Mouse (Mus musculus) limb, embryonic 11.5 days (tissue): ENCODE measurements around the gene Egln1. TPM values are rescaled to one million over a fixed set of nuclear protein-coding genes. Genes with fewer than 3 reads are reported as not detected.

Source experiments
- ATAC-seq: fragments of 200-750 bp; cut with Nextera tagmentation; 2 replicates; pipeline ENCODE4 v1.8.0; 2017; ENCODE audit warnings: low read depth; ENCODE audit not compliant: insufficient number of reproducible peaks, low FRiP score, low TSS enrichment
- DNase-seq: peaks from one replicate; pipeline ENCODE4 v3.0.0-alpha.2; 2015; ENCODE audit warnings: low spot score
- H3K27ac ChIP-seq: fragments of 300-500 bp; sonication (generic); replicated peaks from 2 replicates; pipeline ENCODE4 v1.5.1; 2014; ENCODE audit warnings: low read depth, mild to moderate bottlenecking, low read length
- H3K27me3 ChIP-seq: fragments of 300-500 bp; sonication (generic); 2 replicates; pipeline ENCODE4 v1.6.1; 2014; ENCODE audit warnings: mild to moderate bottlenecking, low read length, mixed read lengths; ENCODE audit not compliant: control insufficient read depth, insufficient read depth
- H3K36me3 ChIP-seq: fragments of 300-500 bp; sonication (generic); 2 replicates; pipeline ENCODE4 v1.6.1; 2014; ENCODE audit warnings: mild to moderate bottlenecking, low read length, moderate library complexity, mixed read lengths; ENCODE audit not compliant: control insufficient read depth, insufficient read depth
- H3K4me1 ChIP-seq: fragments of 300-500 bp; sonication (generic); 2 replicates; pipeline ENCODE4 v1.6.1; 2014; ENCODE audit warnings: low read length, mixed read lengths; ENCODE audit not compliant: control insufficient read depth, insufficient read depth
- H3K4me2 ChIP-seq: fragments of 300-500 bp; sonication (generic); 2 replicates; pipeline ENCODE4 v1.6.1; 2014; ENCODE audit warnings: low read depth, mild to moderate bottlenecking, moderate library complexity; ENCODE audit not compliant: severe bottlenecking
- H3K4me3 ChIP-seq: fragments of 300-500 bp; sonication (generic); 2 replicates; pipeline ENCODE4 v1.5.1; 2014; ENCODE audit warnings: low read depth, low read length
- H3K9ac ChIP-seq: fragments of 300-500 bp; sonication (generic); 2 replicates; pipeline ENCODE4 v1.6.1; 2014; ENCODE audit warnings: mild to moderate bottlenecking, low read length
- H3K9me3 ChIP-seq: fragments of 300-500 bp; sonication (generic); 2 replicates; pipeline ENCODE4 v1.6.1; 2016; ENCODE audit warnings: low read length; ENCODE audit not compliant: control insufficient read depth
- WGBS: fragments of 180-500 bp; shearing (Covaris S2); extraction: QIAGEN DNeasy Blood & Tissue Kit; methylation state at CpG from one replicate; pipeline ENCODE4 v1.1.7; 2014; 5-methylcytosine and 5-hydroxymethylcytosine counted together
- polyA plus RNA-seq: library from polyadenylated mRNA; unstranded; fragments of >200 nt; fragmentation: Nextera tagmentation; extraction: Ambion mirVana; gene quantifications from 2 replicates; pipeline ENCODE4 v1.2.1, GENCODE M21; 2014

Gene Egln1
- polyA plus RNA-seq, 1 experiment from 2014 or later, result 15.1 TPM

GRCm38 (mm10) chr8:124892596-124892995, 56.5 kb downstream of the Egln1 start:
- peaks cover 22% of the 10 kb centered on the region for H3K36me3 ChIP-seq
- H3K4me2 ChIP-seq, result no peak overlapping the region
- no peak overlapping the region for H3K9ac ChIP-seq
- no peaks in the 10 kb centered on the region for H3K27me3 ChIP-seq
- no peak for ATAC-seq
- H3K9me3 ChIP-seq, result peaks cover 4% of the 10 kb centered on the region; the same call in 1 of the 2 replicates
- no peak overlapping the region for H3K27ac ChIP-seq
- 27% methylated on average over 3 of the region's 3 CpGs for WGBS
- peaks cover 5% of the 10 kb centered on the region; the same call in 1 of the 2 replicates for H3K4me1 ChIP-seq
- peak; percentile 40 for DNase-seq
- H3K4me3 ChIP-seq, result no peak overlapping the region

GRCm38 (mm10) chr8:124888385-124888784, 60.7 kb downstream of the Egln1 start:
- H3K4me2 ChIP-seq, result no peak overlapping the region
- DNase-seq, result no peak
- H3K9me3 ChIP-seq, result peaks cover 5% of the 10 kb centered on the region; the same call in 1 of the 2 replicates
- no peaks in the 10 kb centered on the region for H3K27me3 ChIP-seq
- no peaks in the 10 kb centered on the region for H3K4me1 ChIP-seq
- no peak overlapping the region for H3K27ac ChIP-seq
- H3K9ac ChIP-seq, result no peak overlapping the region
- H3K36me3 ChIP-seq, result peaks cover 45% of the 10 kb centered on the region
- no peak for ATAC-seq
- H3K4me3 ChIP-seq, result no peak overlapping the region
- 98% methylated on average over 5 of the region's 5 CpGs for WGBS

GRCm38 (mm10) chr8:124878946-124879526, 70.1 kb downstream of the Egln1 start:
- Histone ChIP-seq H3K9ac (no peak overlapping the region), H3K4me2 (no peak overlapping the region), H3K27me3 (no peaks in the 10 kb centered on the region), H3K9me3 (no peaks in the 10 kb centered on the region; the same call in 1 of the 2 replicates), H3K36me3 (peaks cover 48% of the 10 kb centered on the region), H3K4me3 (no peak overlapping the region), H3K27ac (no peak overlapping the region), H3K4me1 (no peaks in the 10 kb centered on the region)
- WGBS, result 91% methylated on average over 10 of the region's 10 CpGs
- DNase-seq (no peak), ATAC-seq (no peak)

- no peaks in the 10 kb centered on the region for H3K27me3 ChIP-seq
- ATAC-seq, result no peak
- no peak overlapping the region for H3K4me2 ChIP-seq
- H3K4me1 ChIP-seq, result no peaks in the 10 kb centered on the region
- H3K9ac ChIP-seq, result no peak overlapping the region
- H3K27ac ChIP-seq, result no peak overlapping the region
- H3K36me3 ChIP-seq, result peaks cover 43% of the 10 kb centered on the region
- no peak for DNase-seq
- WGBS, result 85% methylated on average over 5 of the region's 5 CpGs
- no peak overlapping the region for H3K4me3 ChIP-seq
- no peaks in the 10 kb centered on the region; the same call in 1 of the 2 replicates for H3K9me3 ChIP-seq
Observed at GRCm38 (mm10) chr8:124878141-124878540, 71.0 kb downstream of the Egln1 start.

- no peaks in the 10 kb centered on the region; the same call in 1 of the 2 replicates for H3K9me3 ChIP-seq
- WGBS, result 89% methylated on average over 5 of the region's 5 CpGs
- H3K27ac ChIP-seq, result no peak overlapping the region
- ATAC-seq (no peak), DNase-seq (no peak)
- H3K36me3 ChIP-seq, result peaks cover 27% of the 10 kb centered on the region
- no peak overlapping the region for H3K9ac ChIP-seq
- H3K4me1 ChIP-seq, result no peaks in the 10 kb centered on the region
- no peak overlapping the region for H3K4me2 ChIP-seq
- no peaks in the 10 kb centered on the region for H3K27me3 ChIP-seq
- no peak overlapping the region for H3K4me3 ChIP-seq
Observed at GRCm38 (mm10) chr8:124872690-124873089, 76.4 kb downstream of the Egln1 start.

- Histone ChIP-seq H3K9me3 (no peaks in the 10 kb centered on the region; the same call in 1 of the 2 replicates), H3K27ac (no peak overlapping the region), H3K27me3 (no peaks in the 10 kb centered on the region), H3K4me1 (no peaks in the 10 kb centered on the region), H3K4me2 (no peak overlapping the region), H3K9ac (no peak overlapping the region), H3K4me3 (no peak overlapping the region), H3K36me3 (peaks cover 22% of the 10 kb centered on the region)
- DNase-seq, result no peak
- 93% methylated on average over 7 of the region's 7 CpGs for WGBS
- no peak for ATAC-seq
Observed at GRCm38 (mm10) chr8:124872081-124872480, 77.0 kb downstream of the Egln1 start.

GRCm38 (mm10) chr8:124871474-124871873, 77.7 kb downstream of the Egln1 start:
- H3K27ac ChIP-seq, result no peak overlapping the region
- no peak overlapping the region for H3K4me3 ChIP-seq
- no peak overlapping the region for H3K9ac ChIP-seq
- peaks cover 19% of the 10 kb centered on the region for H3K36me3 ChIP-seq
- DNase-seq, result no peak
- WGBS, result 92% methylated on average over 7 of the region's 7 CpGs
- H3K27me3 ChIP-seq, result no peaks in the 10 kb centered on the region
- no peak overlapping the region for H3K4me2 ChIP-seq
- no peaks in the 10 kb centered on the region; the same call in 1 of the 2 replicates for H3K9me3 ChIP-seq
- H3K4me1 ChIP-seq, result no peaks in the 10 kb centered on the region
- no peak for ATAC-seq

- DNase-seq (no peak), ATAC-seq (no peak)
- Histone ChIP-seq H3K4me2 (no peak overlapping the region), H3K9ac (no peak overlapping the region), H3K9me3 (no peaks in the 10 kb centered on the region), H3K27me3 (no peaks in the 10 kb centered on the region), H3K4me1 (no peaks in the 10 kb centered on the region), H3K27ac (no peak overlapping the region), H3K36me3 (peaks cover 19% of the 10 kb centered on the region), H3K4me3 (no peak overlapping the region)
- 83% methylated on average over 6 of the region's 6 CpGs for WGBS
Observed at GRCm38 (mm10) chr8:124869708-124870107, 79.4 kb downstream of the Egln1 start.

GRCm38 (mm10) chr8:124867126-124867525, 82.0 kb downstream of the Egln1 start:
- ATAC-seq, result no peak
- H3K27ac ChIP-seq, result no peak overlapping the region

More at GRCm38 (mm10) chr8:124867126-124867525, 82.0 kb downstream of the Egln1 start:
- no peak for DNase-seq
- no peak overlapping the region for H3K9ac ChIP-seq
- H3K27me3 ChIP-seq, result no peaks in the 10 kb centered on the region
- H3K4me2 ChIP-seq, result no peak overlapping the region
- H3K4me1 ChIP-seq, result peaks cover 4% of the 10 kb centered on the region; the same call in 1 of the 2 replicates
- 44% methylated on average over 2 of the region's 2 CpGs for WGBS
- H3K36me3 ChIP-seq, result peaks cover 8% of the 10 kb centered on the region; the same call in 1 of the 2 replicates
- H3K4me3 ChIP-seq, result no peak overlapping the region
- no peaks in the 10 kb centered on the region for H3K9me3 ChIP-seq
